Mouse (Mus musculus) E14TG2a.4 (cell line): ENCODE results near the gene Foxr1.

Experiments
- CTCF ChIP-seq: conservative IDR thresholded peaks from 2 replicates; pipeline ENCODE4 v1.5.1; 2014; ENCODE audit warnings: low read length
- NANOG ChIP-seq: IDR thresholded peaks from 2 replicates; pipeline ENCODE4 v1.6.1; 2014; ENCODE audit warnings: borderline replicate concordance, low read length, mixed read lengths
- POU5F1 ChIP-seq: IDR thresholded peaks from 2 replicates; pipeline ENCODE4 v1.6.1; 2014; ENCODE audit warnings: low read length, borderline replicate concordance

- TF ChIP-seq CTCF (peak; percentile 38), POU5F1 (no peak), NANOG (no peak)
Observed at GRCm38 (mm10) chr9:44454891-44455220, 13.9 kb upstream of the Foxr1 start, which contains the start of gene Upk2.
